Mouse (Mus musculus): ENCODE measurements around the gene Scel. TPM values are rescaled to one million over a fixed set of nuclear protein-coding genes. Genes with fewer than 3 reads are reported as not detected.

Scel gene
- total and polyA plus RNA-seq, 2 experiments from 2014 or later: 0.35 to 0.42 TPM

DNA sequence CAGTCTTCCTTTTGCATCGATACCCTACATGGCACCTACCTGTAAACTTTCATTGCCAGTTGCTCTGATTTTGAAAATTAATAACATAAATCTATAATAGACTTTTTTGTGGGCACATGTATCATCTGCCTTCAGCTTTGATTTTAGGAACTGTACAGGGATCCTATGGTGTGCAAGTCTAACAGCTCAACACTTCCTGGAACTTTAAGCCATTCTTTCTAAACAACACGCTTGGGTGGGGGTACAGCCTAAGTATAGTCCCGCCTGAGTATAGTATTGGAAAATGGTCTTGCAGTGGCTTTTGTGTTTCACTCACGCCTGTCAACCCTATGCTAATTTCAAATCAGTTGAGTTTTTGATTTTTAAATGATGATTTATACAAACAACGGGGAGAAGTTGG, 139.4 kb downstream of the Scel start:
- Histone ChIP-seq H3K4me2 (ENCODE audit: low read depth, low read length) (peak overlapping the region; percentile 79), H3K27ac (no peak overlapping the region), H3K4me1 (ENCODE audit: insufficient read depth, low read length) (peaks cover 14% of the 10 kb centered on the region), H3K9ac (replicated peaks; ENCODE audit: low read length) (no peak overlapping the region), H3K4me3 (ENCODE audit: low read length) (peak overlapping the region; percentile 96), H3K36me3 (ENCODE audit: insufficient read depth, low read length) (no peaks in the 10 kb centered on the region), H3K27me3 (ENCODE audit: insufficient read depth, low read length) (no peaks in the 10 kb centered on the region), H3K9me3 (ENCODE audit: low read length) (no peaks in the 10 kb centered on the region)
- TF ChIP-seq CTCF (IDR thresholded peaks at IDR 0.05; ENCODE audit: low read depth): no peak
- ATAC-seq (no peak), DNase-seq (ENCODE audit: low spot score) (no peak)
- 80% methylated on average over 5 of the region's 5 CpGs for WGBS

- Histone ChIP-seq H3K4me2 (ENCODE audit: low read depth, low read length) (peak overlapping the region; percentile 79), H3K4me3 (ENCODE audit: low read length) (no peak overlapping the region), H3K9me3 (ENCODE audit: low read length) (no peaks in the 10 kb centered on the region), H3K4me1 (ENCODE audit: insufficient read depth, low read length) (peaks cover 14% of the 10 kb centered on the region), H3K27me3 (ENCODE audit: insufficient read depth, low read length) (no peaks in the 10 kb centered on the region), H3K36me3 (ENCODE audit: insufficient read depth, low read length) (peaks cover 12% of the 10 kb centered on the region; the same call in 1 of the 2 replicates), H3K27ac (no peak overlapping the region), H3K9ac (replicated peaks; ENCODE audit: low read length) (peak overlapping the region; percentile 17; the same call in 1 of the 2 replicates)
- no peak for TF ChIP-seq CTCF (IDR thresholded peaks at IDR 0.05; ENCODE audit: low read depth)
- DNase-seq (ENCODE audit: low spot score): no peak
- no peak for ATAC-seq
- 58% methylated on average over 5 of the region's 5 CpGs for WGBS
These were observed 140.7 kb downstream of the Scel start for GRCm38 (mm10) chr14:103653800-103654199.

GRCm38 (mm10) chr14:103655448-103655847, 142.3 kb downstream of the Scel start:
- WGBS: 43% methylated on average over 5 of the region's 5 CpGs

GRCm38 (mm10) chr14:103657876-103658275, 144.7 kb downstream of the Scel start:
- Histone ChIP-seq H3K27ac (no peak overlapping the region), H3K4me1 (ENCODE audit: insufficient read depth, low read length) (peaks cover 9% of the 10 kb centered on the region; the same call in 1 of the 2 replicates), H3K36me3 (ENCODE audit: insufficient read depth, low read length) (peaks cover 17% of the 10 kb centered on the region; the same call in 1 of the 2 replicates), H3K9me3 (ENCODE audit: low read length) (no peaks in the 10 kb centered on the region), H3K27me3 (ENCODE audit: insufficient read depth, low read length) (no peaks in the 10 kb centered on the region), H3K4me3 (ENCODE audit: low read length) (no peak overlapping the region), H3K9ac (replicated peaks; ENCODE audit: low read length) (no peak overlapping the region), H3K4me2 (ENCODE audit: low read depth, low read length) (no peak overlapping the region)
- ATAC-seq (no peak), DNase-seq (ENCODE audit: low spot score) (no peak)
- TF ChIP-seq CTCF (IDR thresholded peaks at IDR 0.05; ENCODE audit: low read depth): no peak
- 88% methylated on average over 4 of the region's 4 CpGs for WGBS

More at GRCm38 (mm10) chr14:103655448-103655847, 142.3 kb downstream of the Scel start:
- Histone ChIP-seq H3K9me3 (ENCODE audit: low read length) (no peaks in the 10 kb centered on the region), H3K36me3 (ENCODE audit: insufficient read depth, low read length) (peaks cover 17% of the 10 kb centered on the region; the same call in 1 of the 2 replicates), H3K27me3 (ENCODE audit: insufficient read depth, low read length) (no peaks in the 10 kb centered on the region), H3K9ac (replicated peaks; ENCODE audit: low read length) (no peak overlapping the region), H3K4me3 (ENCODE audit: low read length) (no peak overlapping the region), H3K4me2 (ENCODE audit: low read depth, low read length) (no peak overlapping the region), H3K27ac (no peak overlapping the region), H3K4me1 (ENCODE audit: insufficient read depth, low read length) (peaks cover 14% of the 10 kb centered on the region)
- ATAC-seq: no peak
- no peak for TF ChIP-seq CTCF (IDR thresholded peaks at IDR 0.05; ENCODE audit: low read depth)
- no peak for DNase-seq (ENCODE audit: low spot score)

Small RNAs within 50 kb of the gene (microRNA-seq; reads per million reads assigned to microRNA genes)
- 0 reads per million in 2 experiments for gene Gm22877

Other genes with a start within 250 kb of the Scel start
- gene Mycbp2, start 166.5 kb upstream of the Scel start, total RNA-seq (2014; rRNA removed): 86.1 and 89.3 TPM in 2 replicates
- gene Mycbp2, start 166.5 kb upstream of the Scel start, polyA plus RNA-seq (2015; fragmentation: Nextera tagmentation; extraction: Ambion mirVana): 54.1 and 57.3 TPM in 2 replicates
- gene Slain1, start 136.9 kb downstream of the Scel start, total RNA-seq (2014; rRNA removed): 59.5 and 60.3 TPM in 2 replicates
- 14.5 and 15.0 TPM in 2 replicates for gene Slain1, start 136.9 kb downstream of the Scel start, polyA plus RNA-seq (2015; fragmentation: Nextera tagmentation; extraction: Ambion mirVana)

Data from hindbrain, postnatal 0 days (tissue).